Mouse (Mus musculus) midbrain, embryonic 10.5 days (tissue): ENCODE data around the gene Vwde. TPM values are rescaled to one million over a fixed set of nuclear protein-coding genes. Genes with fewer than 3 reads are reported as not detected.
A peak's percentile ranks its signal among the peaks of the same experiment; 100 is the strongest.

ENCODE experiments used
- DNase-seq: peaks from one replicate; pipeline ENCODE4 v3.0.0-alpha.2; 2017; ENCODE audit warnings: low spot score
- H3K27ac ChIP-seq: fragments of 300-500 bp; sonication (generic); replicated peaks from 2 replicates; pipeline ENCODE4 v1.5.1; 2016; ENCODE audit warnings: mild to moderate bottlenecking
- H3K27me3 ChIP-seq: fragments of 300-500 bp; sonication (generic); 2 replicates; pipeline ENCODE4 v1.6.1; 2016; ENCODE audit warnings: low read depth, mild to moderate bottlenecking; ENCODE audit not compliant: poor library complexity, severe bottlenecking
- H3K36me3 ChIP-seq: fragments of 300-500 bp; sonication (generic); 2 replicates; pipeline ENCODE4 v1.6.1; 2016; ENCODE audit warnings: mild to moderate bottlenecking, moderate library complexity
- H3K4me1 ChIP-seq: fragments of 300-500 bp; sonication (generic); 2 replicates; pipeline ENCODE4 v1.6.1; 2016
- H3K4me3 ChIP-seq: fragments of 300-500 bp; sonication (generic); 2 replicates; pipeline ENCODE4 v1.5.1; 2016; ENCODE audit warnings: mild to moderate bottlenecking, moderate library complexity
- H3K9me3 ChIP-seq: fragments of 300-500 bp; sonication (generic); replicated peaks from 2 replicates; pipeline ENCODE4 v1.6.1; 2016; ENCODE audit warnings: mild to moderate bottlenecking
- WGBS: fragments of 180-500 bp; shearing (Covaris S2); methylation state at CpG from one replicate; pipeline ENCODE4 v1.1.7; 2016; 5-methylcytosine and 5-hydroxymethylcytosine counted together
- polyA plus RNA-seq: library from polyadenylated mRNA; unstranded; fragments of >200 nt; fragmentation: Nextera tagmentation; extraction: Ambion mirVana; gene quantifications from 2 replicates; pipeline ENCODE4 v1.2.1, GENCODE M21; 2016

Vwde gene
- 0.02 and 0.16 TPM in 2 replicates for polyA plus RNA-seq

- 0 out of 2 replicates have a peak, but pooled peaks cover 4% of the 10 kb centered on the region for H3K9me3 ChIP-seq
- DNase-seq = peak; percentile 21
- no peaks in the 10 kb centered on the region for H3K27me3 ChIP-seq
- no peak within 1 kb of the TSS for H3K27ac ChIP-seq
- peak within 1 kb of the TSS; percentile 44 for H3K4me3 ChIP-seq
- H3K4me1 ChIP-seq = peaks cover 9% of the 10 kb centered on the region; the same call in 1 of the 2 replicates
- no peaks in the 10 kb centered on the region for H3K36me3 ChIP-seq
- WGBS = 32% methylated on average over 15 of the region's 15 CpGs
These were observed at the start of gene Vwde for GRCm38 (mm10) chr6:13224596-13225227. Gene Vwde, minus strand, starts transcription at chr6:13224965.

GRCm38 (mm10) chr6:13255341-13255740 lies 30.6 kb upstream of the Vwde start:
- no peak overlapping the region for H3K4me3 ChIP-seq
- DNase-seq = no peak
- H3K36me3 ChIP-seq = no peaks in the 10 kb centered on the region
- H3K4me1 ChIP-seq = no peaks in the 10 kb centered on the region
- no peak overlapping the region for H3K27ac ChIP-seq
- H3K27me3 ChIP-seq = no peaks in the 10 kb centered on the region
- WGBS = 92% methylated on average over 4 of the region's 4 CpGs
- no peaks in the 10 kb centered on the region for H3K9me3 ChIP-seq

GRCm38 (mm10) chr6:13248317-13248969 lies 23.7 kb upstream of the Vwde start:
- no peak overlapping the region for H3K4me3 ChIP-seq
- H3K4me1 ChIP-seq = no peaks in the 10 kb centered on the region
- H3K27ac ChIP-seq = no peak overlapping the region
- H3K36me3 ChIP-seq = no peaks in the 10 kb centered on the region
- 68% methylated on average over 4 of the region's 4 CpGs for WGBS
- H3K9me3 ChIP-seq = no peaks in the 10 kb centered on the region
- no peaks in the 10 kb centered on the region for H3K27me3 ChIP-seq
- no peak for DNase-seq

- H3K27me3 ChIP-seq = no peaks in the 10 kb centered on the region
- no peak overlapping the region for H3K27ac ChIP-seq
- 75% methylated on average over 6 of the region's 6 CpGs for WGBS
- no peaks in the 10 kb centered on the region for H3K36me3 ChIP-seq
- no peaks in the 10 kb centered on the region for H3K4me1 ChIP-seq
- H3K9me3 ChIP-seq = no peaks in the 10 kb centered on the region
- DNase-seq = no peak
- H3K4me3 ChIP-seq = no peak overlapping the region
These were observed 18.6 kb downstream of the Vwde start for GRCm38 (mm10) chr6:13206157-13206556.

GRCm38 (mm10) chr6:13197486-13197885 lies 27.3 kb downstream of the Vwde start:
- Histone ChIP-seq H3K4me1 (no peaks in the 10 kb centered on the region), H3K27me3 (no peaks in the 10 kb centered on the region), H3K36me3 (no peaks in the 10 kb centered on the region), H3K9me3 (no peaks in the 10 kb centered on the region; the same call in 1 of the 2 replicates), H3K4me3 (no peak overlapping the region), H3K27ac (no peak overlapping the region)
- WGBS = 92% methylated on average over 3 of the region's 3 CpGs
- no peak for DNase-seq

- no peaks in the 10 kb centered on the region for H3K9me3 ChIP-seq
- DNase-seq = no peak
- 91% methylated on average over 11 of the region's 11 CpGs for WGBS
- no peak overlapping the region for H3K27ac ChIP-seq
- no peak overlapping the region for H3K4me3 ChIP-seq
- no peaks in the 10 kb centered on the region for H3K36me3 ChIP-seq
- no peaks in the 10 kb centered on the region for H3K27me3 ChIP-seq
- no peaks in the 10 kb centered on the region for H3K4me1 ChIP-seq
These were observed 37.9 kb downstream of the Vwde start for GRCm38 (mm10) chr6:13186836-13187235.

- Histone ChIP-seq H3K27me3 (no peaks in the 10 kb centered on the region), H3K36me3 (no peaks in the 10 kb centered on the region), H3K9me3 (no peaks in the 10 kb centered on the region), H3K4me1 (no peaks in the 10 kb centered on the region), H3K4me3 (no peak overlapping the region), H3K27ac (no peak overlapping the region)
- WGBS = 87% methylated on average over 3 of the region's 3 CpGs
- DNase-seq = no peak
These were observed 44.7 kb downstream of the Vwde start for GRCm38 (mm10) chr6:13180061-13180460.

- Histone ChIP-seq H3K27me3 (no peaks in the 10 kb centered on the region), H3K36me3 (no peaks in the 10 kb centered on the region), H3K9me3 (no peaks in the 10 kb centered on the region), H3K27ac (no peak overlapping the region), H3K4me1 (no peaks in the 10 kb centered on the region), H3K4me3 (no peak overlapping the region)
- 84% methylated on average over 3 of the region's 3 CpGs for WGBS
- DNase-seq = no peak
These were observed 55.2 kb downstream of the Vwde start for GRCm38 (mm10) chr6:13169459-13170150.

GRCm38 (mm10) chr6:13166240-13166937 lies 58.4 kb downstream of the Vwde start:
- DNase-seq = no peak
- Histone ChIP-seq H3K4me1 (no peaks in the 10 kb centered on the region), H3K4me3 (no peak overlapping the region), H3K36me3 (no peaks in the 10 kb centered on the region), H3K27ac (no peak overlapping the region), H3K9me3 (no peaks in the 10 kb centered on the region), H3K27me3 (no peaks in the 10 kb centered on the region)
- 86% methylated on average over 9 of the region's 9 CpGs for WGBS

- WGBS = 98% methylated on average over 2 of the region's 2 CpGs
- no peak for DNase-seq
- H3K4me3 ChIP-seq = no peak overlapping the region
These were observed 65.3 kb downstream of the Vwde start for GRCm38 (mm10) chr6:13159437-13159836.

GRCm38 (mm10) chr6:13153888-13154697 lies 70.7 kb downstream of the Vwde start:
- 94% methylated on average over 9 of the region's 9 CpGs for WGBS
- peaks cover 8% of the 10 kb centered on the region; the same call in 1 of the 2 replicates for H3K9me3 ChIP-seq
- DNase-seq = no peak
- H3K27me3 ChIP-seq = no peaks in the 10 kb centered on the region
- no peak overlapping the region for H3K4me3 ChIP-seq
- H3K27ac ChIP-seq = no peak overlapping the region
- H3K36me3 ChIP-seq = no peaks in the 10 kb centered on the region
- H3K4me1 ChIP-seq = no peaks in the 10 kb centered on the region

More at GRCm38 (mm10) chr6:13159437-13159836, 65.3 kb downstream of the Vwde start:
- Histone ChIP-seq H3K4me1 (no peaks in the 10 kb centered on the region), H3K36me3 (no peaks in the 10 kb centered on the region), H3K27me3 (no peaks in the 10 kb centered on the region), H3K9me3 (no peaks in the 10 kb centered on the region), H3K27ac (no peak overlapping the region)
